Mouse (Mus musculus): Measurements from ENCODE around the gene Gm14440.
"Not testable (repeated sequence)": the region's sequence is repeated elsewhere in the genome, so short reads cannot be mapped to it uniquely, and the experiment has no call there.

Gene Gm14440

GRCm38 (mm10) chr2:175274825-175275224 lies at the start of gene Gm14440:
Gm14440 (plus strand) TSS chr2:175275125.
- not testable (repeated sequence) for DNase-seq
